Mouse (Mus musculus) ES-E14 (cell line): ENCODE measurements around the gene Spdya. TPM values are rescaled to one million over a fixed set of nuclear protein-coding genes. Genes with fewer than 3 reads are reported as not detected.
"Not testable (repeated sequence)": the region's sequence is repeated elsewhere in the genome, so short reads cannot be mapped to it uniquely, and the experiment has no call there.

ENCODE experiments used
- DNase-seq: peaks from one replicate; pipeline ENCODE4 v3.0.0-alpha.2; 2013; ENCODE audit warnings: low read depth, low spot score
- H3K27ac ChIP-seq: 2 replicates; pipeline ENCODE4 v1.5.1; 2012; ENCODE audit warnings: low read depth, mild to moderate bottlenecking, low read length, moderate library complexity, mixed read lengths; ENCODE audit not compliant: poor library complexity, insufficient read depth, severe bottlenecking
- H3K36me3 ChIP-seq: 2 replicates; pipeline ENCODE4 v1.6.1; 2012; ENCODE audit warnings: mild to moderate bottlenecking, low read length, moderate library complexity, mixed read lengths; ENCODE audit not compliant: control insufficient read depth, poor library complexity, insufficient read depth, severe bottlenecking
- H3K4me1 ChIP-seq, 2 experiments: fragments of 150-350 bp in 1 of 2; sonication (generic) in 1 of 2; 2 replicates each; pipeline ENCODE4 v1.6.1; 2012; ENCODE audit warnings: low read length in 2 of 2, mild to moderate bottlenecking in 1 of 2, mixed read lengths in 1 of 2; ENCODE audit not compliant: control insufficient read depth in 2 of 2, insufficient read depth in 2 of 2, poor library complexity in 1 of 2
- H3K4me3 ChIP-seq, 2 experiments: fragments of 150-350 bp in 1 of 2; sonication (generic) in 1 of 2; 2 replicates each; pipeline ENCODE4 v1.5.1; 2012; ENCODE audit warnings: low read length in 2 of 2, low read depth in 1 of 2, mild to moderate bottlenecking in 1 of 2, mixed read lengths in 1 of 2; ENCODE audit not compliant: insufficient read depth in 1 of 2, poor library complexity in 1 of 2, severe bottlenecking in 1 of 2
- H3K9ac ChIP-seq: 2 replicates; pipeline ENCODE4 v1.6.1; 2012; ENCODE audit warnings: low read depth, mild to moderate bottlenecking, low read length, mixed read lengths; ENCODE audit not compliant: poor library complexity, insufficient read depth, severe bottlenecking
- H3K9me3 ChIP-seq: fragments of 150-350 bp; sonication (generic); 2 replicates; pipeline ENCODE4 v1.6.1; 2012; ENCODE audit warnings: low read depth, mild to moderate bottlenecking, low read length; ENCODE audit not compliant: control insufficient read depth, insufficient read depth
- CHD2 ChIP-seq: IDR thresholded peaks from 2 replicates; pipeline ENCODE4 v1.6.1; 2014; ENCODE audit warnings: mild to moderate bottlenecking, low read depth, low read length, inconsistent platforms
- HCFC1 ChIP-seq: IDR thresholded peaks from 2 replicates; pipeline ENCODE4 v1.6.1; 2012; ENCODE audit warnings: low read length, inconsistent platforms, borderline replicate concordance; ENCODE audit not compliant: insufficient read depth
- MAFK ChIP-seq: IDR thresholded peaks from 2 replicates; pipeline ENCODE4 v1.6.1; 2014; ENCODE audit warnings: mild to moderate bottlenecking, low read depth, low read length, inconsistent platforms; ENCODE audit not compliant: insufficient read depth
- ZC3H11A ChIP-seq: IDR thresholded peaks from 2 replicates; pipeline ENCODE4 v1.6.1; 2012; ENCODE audit warnings: low read depth, mild to moderate bottlenecking, inconsistent platforms, low read length, borderline replicate concordance
- ZNF384 ChIP-seq: IDR thresholded peaks from 2 replicates; pipeline ENCODE4 v1.6.1; 2012; ENCODE audit warnings: low read depth, low read length, inconsistent platforms
- in situ Hi-C, 2 experiments: fragments of 600-800 bp; cut with MboI; formaldehyde crosslinking; loops; one replicate each; pipeline ENCODE4 v1.15.1; 2025; ENCODE audit warnings: low sequenced_read_pairs in 2 of 2, inconsistent platforms in 1 of 2; ENCODE audit not compliant: unreplicated experiment in 2 of 2
- total RNA-seq: library from RNA; depleted of rRNA; stranded (reverse); fragments of 300-350 nt; gene quantifications from 2 replicates; pipeline ENCODE4 v1.2.3, GENCODE M21; 2012; rRNA removed

The Spdya gene
- total RNA-seq, 1 experiment, result 0.22 TPM

DNA sequence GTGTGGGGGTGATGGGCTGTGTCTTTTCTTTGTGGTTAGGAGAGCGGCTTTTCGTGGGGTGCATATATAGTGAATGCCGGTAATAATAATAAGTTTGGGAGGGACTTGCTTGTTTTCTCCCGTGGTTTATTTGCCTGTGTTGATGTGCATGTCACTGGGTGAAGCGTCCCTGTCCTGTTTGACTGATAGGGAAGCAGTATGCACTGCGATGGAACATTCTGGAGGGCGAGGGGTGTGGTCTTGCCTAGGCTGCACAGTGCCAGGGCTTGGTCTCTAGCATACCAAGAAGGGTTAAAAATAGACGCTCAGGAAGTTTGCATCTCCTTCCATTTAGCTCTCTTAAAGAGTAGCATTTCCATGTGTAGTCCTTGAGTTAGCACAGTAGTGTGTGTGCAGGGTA is 84.9 kb downstream of the Spdya start:
- Histone ChIP-seq H3K27ac (no peak overlapping the region), H3K36me3 (peaks cover 65% of the 10 kb centered on the region), H3K4me1 (peaks cover 0 to 2% of the 10 kb centered on the region in 2 experiments; a peak in 1 of 4 replicates), H3K4me3 (no peak overlapping the region), H3K9ac (no peak overlapping the region), H3K9me3 (no peaks in the 10 kb centered on the region)
- TF ChIP-seq ZC3H11A, result no peak
- TF ChIP-seq HCFC1, result no peak
- no peak for TF ChIP-seq MAFK
- TF ChIP-seq ZNF384, result no peak
- no peak for TF ChIP-seq CHD2
- in situ Hi-C loops, result no loop called here
- DNase-seq, result no peak

GRCm38 (mm10) chr17:71637750-71638265 is 85.9 kb downstream of the Spdya start:
- in situ Hi-C loops, result no loop called here
- no peak overlapping the region for H3K27ac ChIP-seq
- H3K9ac ChIP-seq, result no peak overlapping the region
- H3K4me1 ChIP-seq, result peaks cover 0 to 2% of the 10 kb centered on the region in 2 experiments; a peak in 1 of 4 replicates
- TF ChIP-seq MAFK, result no peak
- TF ChIP-seq HCFC1, result no peak
- no peak for TF ChIP-seq CHD2
- no peak for TF ChIP-seq ZNF384
- no peak for TF ChIP-seq ZC3H11A
- DNase-seq, result no peak
- H3K4me3 ChIP-seq, result no peak overlapping the region
- no peaks in the 10 kb centered on the region for H3K9me3 ChIP-seq
- peaks cover 62% of the 10 kb centered on the region for H3K36me3 ChIP-seq

GRCm38 (mm10) chr17:71639056-71639455 is 87.2 kb downstream of the Spdya start:
- H3K4me1 ChIP-seq, H3K4me3 ChIP-seq, H3K9ac ChIP-seq, H3K27ac ChIP-seq, in situ Hi-C loops, DNase-seq, H3K9me3 ChIP-seq: not testable (repeated sequence)
- H3K36me3 ChIP-seq, result peaks cover 55% of the 10 kb centered on the region

Other genes starting within 250 kb of the Spdya start
- gene Emilin2, start 240.1 kb upstream of the Spdya start, total RNA-seq, result 1.0 TPM in 2 replicates
- 3.9 and 6.9 TPM in 2 replicates for gene Gm4707, start 92.1 kb upstream of the Spdya start, total RNA-seq
- gene Smchd1, start 76.7 kb upstream of the Spdya start, total RNA-seq, result 35.5 and 41.0 TPM in 2 replicates
- 31.5 and 42.8 TPM in 2 replicates for gene Ndc80, start 25.2 kb upstream of the Spdya start, total RNA-seq
- gene Wdr43, start 63.8 kb downstream of the Spdya start, total RNA-seq, result 264 and 289 TPM in 2 replicates
- gene Togaram2, start 121.2 kb downstream of the Spdya start, total RNA-seq, result 0.05 and 0.09 TPM in 2 replicates
- gene Pcare, start 200.8 kb downstream of the Spdya start, total RNA-seq, result 0.09 TPM in 1 of 2 replicates, not detected in the other
- gene Clip4, start 216.4 kb downstream of the Spdya start, total RNA-seq, result 6.1 and 8.5 TPM in 2 replicates